Mouse (Mus musculus) layer of hippocampus, adult 2 months (tissue): Measurements from ENCODE around the gene Adgb. TPM values are rescaled to one million over a fixed set of nuclear protein-coding genes. Genes with fewer than 3 reads are reported as not detected.
A peak's percentile ranks its signal among the peaks of the same experiment; 100 is the strongest.

Source experiments
- DNase-seq, 2 experiments: peaks; one replicate each; pipeline ENCODE4 v3.0.0; 2022; ENCODE audit warnings: low spot score in 2 of 2
- H3K27ac ChIP-seq: fragments of 200-600 bp; 2 replicates; pipeline ENCODE4 v1.8.1; 2022
- H3K4me3 ChIP-seq: fragments of 200-600 bp; 2 replicates; pipeline ENCODE4 v1.8.1; 2022; ENCODE audit warnings: mild to moderate bottlenecking
- CTCF ChIP-seq: fragments of 200-600 bp; conservative IDR thresholded peaks from 2 replicates; pipeline ENCODE4 v1.8.1; 2022; ENCODE audit warnings: antibody characterized with exemption, mild to moderate bottlenecking, moderate library complexity
- total RNA-seq, 2 experiments: library from RNA; stranded (reverse); gene quantifications; 2 replicates each; pipeline ENCODE4 v1.2.3; 2021

The Adgb gene
- total RNA-seq, 2 experiments from 2014 or later: 0.66 to 1.1 TPM

GRCm38 (mm10) chr10:10320364-10321083, 151.6 kb downstream of the Adgb start:
- TF ChIP-seq CTCF: no peak
- DNase-seq: no peak

GRCm38 (mm10) chr10:10318086-10318485, 154.0 kb downstream of the Adgb start:
- DNase-seq: no peak
- Histone ChIP-seq H3K27ac (no peak overlapping the region), H3K4me3 (no peak overlapping the region)
- TF ChIP-seq CTCF: no peak

More at GRCm38 (mm10) chr10:10320364-10321083, 151.6 kb downstream of the Adgb start:
- peak overlapping the region; percentile 95 for H3K27ac ChIP-seq
- H3K4me3 ChIP-seq: peak overlapping the region; percentile 53

- TF ChIP-seq CTCF: no peak
- DNase-seq: no peak
- H3K27ac ChIP-seq: no peak overlapping the region
- H3K4me3 ChIP-seq: no peak overlapping the region
Measured at GRCm38 (mm10) chr10:10315631-10316030, 156.5 kb downstream of the Adgb start.

- no peak overlapping the region for H3K4me3 ChIP-seq
- no peak overlapping the region for H3K27ac ChIP-seq
- no peak for DNase-seq
- TF ChIP-seq CTCF: no peak
Measured at GRCm38 (mm10) chr10:10314521-10314920, 157.6 kb downstream of the Adgb start.

- no peak for TF ChIP-seq CTCF
- no peak overlapping the region for H3K27ac ChIP-seq
- DNase-seq: no peak
- no peak overlapping the region for H3K4me3 ChIP-seq
Measured at GRCm38 (mm10) chr10:10309877-10310426, 162.2 kb downstream of the Adgb start.

GRCm38 (mm10) chr10:10309056-10309455, 163.1 kb downstream of the Adgb start:
- no peak for DNase-seq
- TF ChIP-seq CTCF: no peak
- Histone ChIP-seq H3K27ac (no peak overlapping the region), H3K4me3 (no peak overlapping the region)

- Histone ChIP-seq H3K27ac (no peak overlapping the region), H3K4me3 (no peak overlapping the region)
- no peak for DNase-seq
- TF ChIP-seq CTCF: no peak
Measured at GRCm38 (mm10) chr10:10307384-10307783, 164.7 kb downstream of the Adgb start.

GRCm38 (mm10) chr10:10304370-10304769, 167.8 kb downstream of the Adgb start:
- no peak overlapping the region for H3K4me3 ChIP-seq
- no peak for TF ChIP-seq CTCF
- no peak for DNase-seq
- H3K27ac ChIP-seq: no peak overlapping the region

- no peak for DNase-seq
- H3K4me3 ChIP-seq: no peak overlapping the region
- TF ChIP-seq CTCF: no peak
- no peak overlapping the region for H3K27ac ChIP-seq
Measured at GRCm38 (mm10) chr10:10301692-10302091, 170.4 kb downstream of the Adgb start.

- H3K27ac ChIP-seq: no peak overlapping the region
- no peak overlapping the region for H3K4me3 ChIP-seq
- TF ChIP-seq CTCF: no peak
- DNase-seq: no peak
Measured at GRCm38 (mm10) chr10:10300915-10301439, 171.1 kb downstream of the Adgb start.

GRCm38 (mm10) chr10:10299987-10300386, 172.1 kb downstream of the Adgb start:
- DNase-seq: no peak
- TF ChIP-seq CTCF: no peak
- Histone ChIP-seq H3K4me3 (no peak overlapping the region), H3K27ac (no peak overlapping the region)

- TF ChIP-seq CTCF: no peak
- no peak for DNase-seq
- H3K27ac ChIP-seq: no peak overlapping the region
- no peak overlapping the region for H3K4me3 ChIP-seq
Measured at GRCm38 (mm10) chr10:10287221-10287867, 184.8 kb downstream of the Adgb start.

Other genes starting within 250 kb of the Adgb start
- gene Rab32, start 85.9 kb upstream of the Adgb start, total RNA-seq: 1 to 10 TPM; 3.5 to 4.8 TPM
- not detected for gene Gm10944, start 209.0 kb upstream of the Adgb start, total RNA-seq